Mouse (Mus musculus) erythroblast, embryonic 14.5 days (primary cell): ENCODE measurements around the gene Dhx58.

ENCODE experiments used
- GATA1 ChIP-seq: IDR thresholded peaks from 2 replicates; pipeline ENCODE4 v1.6.1; 2012; ENCODE audit warnings: low read length, inconsistent platforms, mixed read lengths
- TAL1 ChIP-seq: IDR thresholded peaks from 3 replicates; pipeline ENCODE4 v1.6.1; 2012; ENCODE audit warnings: low read length, inconsistent platforms, mixed read lengths

DNA sequence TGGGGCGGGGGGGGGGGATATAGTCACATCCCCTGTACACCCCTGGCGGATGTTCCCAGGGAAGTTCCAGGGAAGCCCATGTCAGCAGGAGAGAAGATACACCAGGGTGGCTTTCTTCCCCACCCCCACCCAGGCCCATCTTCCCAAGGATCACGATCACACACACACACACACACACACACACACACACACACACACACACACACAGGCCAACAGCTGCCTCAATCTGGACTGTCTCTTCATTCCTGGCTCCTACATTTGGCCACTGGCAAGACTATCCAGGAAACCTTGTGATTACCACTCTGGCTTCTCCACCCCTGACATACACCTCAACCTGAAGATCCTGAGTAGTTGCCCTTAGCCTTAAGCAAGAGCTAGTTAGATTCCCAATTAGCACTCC lies 18.7 kb downstream of the Dhx58 start:
- TF ChIP-seq TAL1: no peak
- TF ChIP-seq GATA1: no peak
